Mouse (Mus musculus) bone marrow, adult 2 months (tissue): ENCODE measurements at regions not wholly inside any gene's neighbourhood (a gene's known extent, or its start where the extent isn't known, plus 50 kb on each side); places are given as distances from the start of the nearest gene placed in this dataset.
"Not testable (repeated sequence)": the region's sequence is repeated elsewhere in the genome, so short reads cannot be mapped to it uniquely, and the experiment has no call there.

ENCODE experiments used
- H3K27ac ChIP-seq: fragments of 200-500 bp; 2 replicates; pipeline ENCODE4 v1.5.1; 2012; ENCODE audit warnings: low read depth, mild to moderate bottlenecking, control low read depth, inconsistent platforms, low read length; ENCODE audit not compliant: control insufficient read depth, poor library complexity, insufficient read depth
- H3K4me1 ChIP-seq: fragments of 200-500 bp; 2 replicates; pipeline ENCODE4 v1.6.1; 2011; ENCODE audit warnings: low read length; ENCODE audit not compliant: control insufficient read depth, insufficient read depth
- H3K4me3 ChIP-seq: fragments of 200-500 bp; replicated peaks from 2 replicates; pipeline ENCODE3; 2011; ENCODE audit warnings: mild to moderate bottlenecking, low read depth, low read length, control low read depth; ENCODE audit not compliant: control insufficient read depth
- CTCF ChIP-seq: fragments of 200-500 bp; IDR thresholded peaks from 2 replicates; pipeline ENCODE4 v1.5.1; 2011; ENCODE audit warnings: low read length, control low read depth; ENCODE audit not compliant: control insufficient read depth, insufficient read depth
- POLR2A ChIP-seq: fragments of 200-500 bp; IDR thresholded peaks from 2 replicates; pipeline ENCODE4 v1.6.1; 2011; ENCODE audit warnings: low read depth, mild to moderate bottlenecking, control low read depth, low read length, borderline replicate concordance; ENCODE audit not compliant: control insufficient read depth
- WGBS: fragments of 180-500 bp; shearing (Covaris S2); methylation state at CpG from one replicate; pipeline ENCODE4 v1.1.7; 2018; 5-methylcytosine and 5-hydroxymethylcytosine counted together

DNA sequence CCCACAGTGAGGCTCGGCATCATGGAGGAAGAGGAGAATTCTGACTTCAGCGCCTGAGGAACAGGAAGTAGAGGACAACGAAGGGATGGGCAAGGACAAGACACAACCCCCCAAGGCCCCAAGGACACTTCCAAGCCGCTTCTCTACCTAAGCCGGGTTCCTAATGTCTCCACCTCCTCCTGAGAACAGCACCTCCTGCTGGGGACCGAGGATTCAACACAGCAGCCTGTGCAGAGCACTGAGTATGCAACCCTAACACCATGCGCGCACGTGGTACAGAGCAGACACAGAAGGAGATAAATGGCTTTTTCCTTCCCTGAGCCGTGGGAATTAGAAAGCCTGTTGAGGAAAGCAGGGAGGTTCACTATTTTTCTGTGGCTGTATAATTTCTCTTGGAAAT lies 64.2 kb upstream of the Xcl1 start:
- Histone ChIP-seq H3K4me3 (no peak overlapping the region), H3K4me1 (no peaks in the 10 kb centered on the region), H3K27ac (no peak overlapping the region)
- WGBS = 72% methylated on average over 10 of the region's 10 CpGs
- no peak for TF ChIP-seq CTCF
- TF ChIP-seq POLR2A = no peak

DNA sequence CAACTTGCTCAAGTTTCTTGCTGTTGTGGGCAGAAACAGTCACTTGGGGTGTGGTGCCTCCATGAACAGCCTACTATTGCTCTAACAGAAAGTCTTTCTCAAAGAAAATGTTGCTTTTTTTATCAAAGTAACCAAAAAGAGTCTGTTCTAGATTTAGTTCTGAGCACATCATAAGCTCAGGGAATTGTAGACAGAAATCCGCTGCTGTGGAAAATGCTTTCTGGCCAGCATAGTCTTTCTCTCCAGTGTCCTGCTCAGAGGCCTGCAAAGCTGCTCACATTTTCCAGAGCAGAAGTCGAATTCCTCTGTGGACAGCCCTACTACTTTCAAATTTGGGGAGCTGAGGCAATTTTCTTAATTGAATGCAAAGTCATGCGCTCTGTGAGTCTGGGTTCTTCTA lies 63.3 kb upstream of the Xcl1 start:
- WGBS = 72% methylated on average over 3 of the region's 3 CpGs
- H3K4me1 ChIP-seq = no peaks in the 10 kb centered on the region
- no peak overlapping the region for H3K27ac ChIP-seq
- TF ChIP-seq POLR2A (no peak), CTCF (no peak)
- H3K4me3 ChIP-seq = no peak overlapping the region

DNA sequence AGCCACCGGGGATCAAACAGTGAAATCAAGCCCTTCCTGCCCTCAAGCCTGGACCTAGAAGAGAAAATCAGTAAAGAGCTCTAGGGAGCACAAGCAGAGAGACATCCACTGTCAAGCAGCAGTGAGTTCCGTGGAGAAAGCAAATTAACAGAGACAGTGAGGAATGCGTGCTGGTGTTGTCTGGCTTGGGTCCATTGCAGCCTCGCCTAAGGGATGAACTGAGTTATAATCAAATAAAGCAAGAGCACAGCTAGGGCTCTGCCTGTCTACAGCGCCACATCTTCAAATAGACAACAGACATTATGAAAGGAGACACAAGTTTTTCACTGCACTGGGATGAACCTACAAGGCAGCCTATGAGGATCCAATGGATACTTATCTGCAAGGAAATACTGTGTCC lies 62.3 kb upstream of the Xcl1 start:
- Histone ChIP-seq H3K4me3 (no peak overlapping the region), H3K27ac (no peak overlapping the region), H3K4me1 (no peaks in the 10 kb centered on the region; the same call in 1 of the 2 replicates)
- WGBS = 77% methylated on average over 5 of the region's 5 CpGs
- TF ChIP-seq POLR2A (no peak), CTCF (no peak)

DNA sequence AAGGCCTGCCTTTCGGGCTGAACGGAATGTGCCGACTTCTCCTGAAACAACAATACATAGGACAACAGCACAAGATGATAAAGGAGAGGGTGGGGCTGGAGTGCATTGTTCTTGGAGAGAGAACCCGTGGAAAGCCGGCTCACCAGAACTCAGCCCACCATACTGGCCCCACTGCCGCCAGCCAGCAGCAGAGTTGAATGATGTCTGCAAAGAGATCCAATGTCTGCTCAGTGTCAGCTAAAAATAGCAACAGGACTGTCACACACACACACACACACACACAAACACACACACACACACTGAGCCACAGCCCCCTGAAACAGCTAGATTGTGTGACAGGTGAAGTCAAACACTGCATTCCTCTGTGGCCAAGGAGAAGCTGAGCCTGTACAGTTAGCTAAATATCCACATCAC lies 58.9 kb upstream of the Xcl1 start:
- Histone ChIP-seq H3K27ac (no peak overlapping the region), H3K4me3 (no peak overlapping the region), H3K4me1 (no peaks in the 10 kb centered on the region; the same call in 1 of the 2 replicates)
- TF ChIP-seq POLR2A (no peak), CTCF (no peak)
- 85% methylated on average over 6 of the region's 6 CpGs for WGBS

DNA sequence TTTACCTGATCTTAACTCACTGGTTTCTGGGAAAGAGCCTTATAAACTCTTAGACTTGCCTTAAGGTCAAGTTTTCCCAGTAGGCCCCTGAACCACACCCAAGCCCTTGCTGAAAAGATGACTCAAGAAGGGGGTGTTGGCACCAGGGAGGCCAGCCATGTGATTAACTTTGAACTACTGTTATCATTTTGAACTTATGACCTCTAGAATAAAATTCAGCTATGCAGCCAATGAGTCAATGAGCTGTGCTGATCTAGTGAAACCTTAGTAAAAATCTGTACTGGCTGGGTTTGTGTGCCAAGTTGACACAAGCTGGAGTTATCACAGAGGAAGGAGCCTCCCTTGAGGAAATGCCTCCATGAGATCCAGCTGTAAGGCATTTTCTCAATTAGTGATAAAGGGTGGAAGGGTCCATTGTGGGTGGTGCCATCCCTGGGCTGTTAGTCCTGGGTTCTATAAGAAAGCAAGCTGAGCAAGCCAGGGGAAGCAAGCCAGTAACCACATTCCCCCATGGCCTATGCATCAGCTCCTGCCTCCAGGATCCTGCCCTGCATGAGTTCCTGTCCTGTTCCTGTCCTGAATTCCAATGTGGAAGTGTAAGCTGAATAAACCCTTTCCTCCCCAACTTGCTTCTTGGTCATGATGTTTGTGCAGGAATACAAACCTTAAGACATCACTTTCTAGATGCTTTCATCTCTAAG lies 58.0 kb upstream of the Xcl1 start:
- H3K4me1 ChIP-seq = not testable (repeated sequence)

DNA sequence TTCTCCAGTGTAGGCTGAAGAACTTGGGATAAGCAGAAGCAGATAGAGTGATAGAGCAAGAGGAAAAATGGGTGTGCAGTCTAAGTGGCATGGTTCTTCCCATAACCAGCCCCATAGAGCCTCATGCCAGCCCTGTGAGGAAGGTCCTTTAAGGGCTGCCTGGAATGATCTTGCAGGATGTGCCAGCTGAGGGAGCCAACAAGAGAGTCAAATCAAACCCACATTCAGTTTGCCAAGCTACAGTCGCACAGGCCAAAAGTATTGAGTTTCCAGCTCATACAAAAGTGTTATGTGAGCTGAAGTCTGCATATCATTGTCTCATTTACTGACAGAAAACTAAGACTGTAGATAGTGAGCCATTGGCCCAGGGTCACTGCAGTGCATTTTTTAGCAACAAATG lies 53.7 kb upstream of the Xcl1 start:
- no peak for TF ChIP-seq CTCF
- no peak for TF ChIP-seq POLR2A
- Histone ChIP-seq H3K27ac (no peak overlapping the region), H3K4me3 (no peak overlapping the region), H3K4me1 (no peaks in the 10 kb centered on the region; the same call in 1 of the 2 replicates)
- 85% methylated on average over 1 of the region's 1 CpGs for WGBS

More for the DNA sequence above, 58.0 kb upstream of the Xcl1 start:
- H3K4me3 ChIP-seq, H3K27ac ChIP-seq: not testable (repeated sequence)

DNA sequence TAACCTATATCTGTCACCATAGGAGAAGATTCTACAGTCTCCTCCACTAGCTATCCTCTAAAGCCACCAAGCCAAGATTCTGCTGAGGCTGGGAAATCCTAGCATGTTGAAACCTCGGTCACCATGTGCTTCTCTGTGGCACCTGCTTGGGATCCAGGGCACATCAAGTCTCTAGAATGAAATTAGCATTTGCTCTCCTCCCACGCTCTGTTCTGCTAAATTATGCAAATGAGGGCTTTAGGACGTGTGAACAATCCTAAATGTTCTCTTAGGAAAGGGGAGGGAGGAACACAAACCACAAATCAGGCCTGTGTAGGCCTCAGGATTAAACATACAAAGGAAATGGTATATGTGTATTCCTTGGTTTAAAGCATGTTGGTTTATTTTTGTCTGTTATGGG lies 52.9 kb upstream of the Xcl1 start:
- H3K4me3 ChIP-seq = no peak overlapping the region
- WGBS = 57% methylated on average over 3 of the region's 3 CpGs
- H3K27ac ChIP-seq = no peak overlapping the region
- no peaks in the 10 kb centered on the region for H3K4me1 ChIP-seq
- TF ChIP-seq POLR2A (no peak), CTCF (no peak)

DNA sequence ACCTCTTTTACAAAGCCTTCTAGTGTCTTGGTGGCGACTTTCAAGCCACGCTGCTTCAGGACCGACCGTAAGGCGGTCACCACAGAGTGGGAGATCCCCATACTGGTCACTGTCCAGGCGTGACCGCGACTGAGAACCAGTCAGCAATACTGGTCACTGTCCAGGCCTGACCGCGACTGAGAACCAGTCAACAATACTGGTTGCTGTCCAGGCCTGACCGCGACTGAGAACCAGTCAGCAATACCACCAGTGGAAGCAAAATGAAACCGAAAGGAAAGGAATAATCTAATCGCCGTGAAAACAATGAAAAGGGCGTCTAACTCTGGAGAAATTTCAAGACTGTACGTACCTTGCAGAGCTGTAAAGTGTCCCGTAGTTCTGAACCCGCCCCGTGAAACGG lies 50.2 kb upstream of the Xcl1 start:
- not testable (repeated sequence) for H3K27ac ChIP-seq, H3K4me3 ChIP-seq, H3K4me1 ChIP-seq
- WGBS = 89% methylated on average over 21 of the region's 21 CpGs
